Mouse (Mus musculus) gastrocnemius, postnatal 4 days (tissue): Measurements from ENCODE around the gene Psmb2. TPM values are rescaled to one million over a fixed set of nuclear protein-coding genes. Genes with fewer than 3 reads are reported as not detected.

Source experiments
- DNase-seq, 2 experiments: peaks; one replicate each; pipeline ENCODE4 v3.0.0; 2021 to 2022; ENCODE audit warnings: low spot score in 2 of 2, mixed read lengths in 2 of 2
- long read RNA-seq, 2 experiments: library from polyadenylated mRNA; stranded (forward); transcript quantifications; one replicate each; pipeline ENCODE4 v2.0.0; 2021
- total RNA-seq, 2 experiments: library from RNA; stranded (reverse); gene quantifications; 2 replicates each; pipeline ENCODE4 v1.2.3; 2021

Psmb2 gene
- total RNA-seq, result 100 to 1,000 TPM; 136 to 164 TPM
- long read RNA-seq, experiment 1, transcript Psmb2-201 (6 exons, 859 nt), result major isoform, 195 of 202 reads
- long read RNA-seq, experiment 1, transcript Psmb2-203 (5 exons, 708 nt), result minor isoform, 5 of 202 reads
- long read RNA-seq, experiment 1, partial matches to known transcripts, result 1 of 202 reads
- long read RNA-seq, experiment 1, other reads (novel, unspliced or antisense), result 1 of 202 reads
- long read RNA-seq, experiment 2, transcript Psmb2-201 (6 exons, 859 nt), result major isoform, 154 of 163 reads
- long read RNA-seq, experiment 2, partial matches to known transcripts, result 4 of 163 reads
- long read RNA-seq, experiment 2, other reads (novel, unspliced or antisense), result 4 of 163 reads

DNA sequence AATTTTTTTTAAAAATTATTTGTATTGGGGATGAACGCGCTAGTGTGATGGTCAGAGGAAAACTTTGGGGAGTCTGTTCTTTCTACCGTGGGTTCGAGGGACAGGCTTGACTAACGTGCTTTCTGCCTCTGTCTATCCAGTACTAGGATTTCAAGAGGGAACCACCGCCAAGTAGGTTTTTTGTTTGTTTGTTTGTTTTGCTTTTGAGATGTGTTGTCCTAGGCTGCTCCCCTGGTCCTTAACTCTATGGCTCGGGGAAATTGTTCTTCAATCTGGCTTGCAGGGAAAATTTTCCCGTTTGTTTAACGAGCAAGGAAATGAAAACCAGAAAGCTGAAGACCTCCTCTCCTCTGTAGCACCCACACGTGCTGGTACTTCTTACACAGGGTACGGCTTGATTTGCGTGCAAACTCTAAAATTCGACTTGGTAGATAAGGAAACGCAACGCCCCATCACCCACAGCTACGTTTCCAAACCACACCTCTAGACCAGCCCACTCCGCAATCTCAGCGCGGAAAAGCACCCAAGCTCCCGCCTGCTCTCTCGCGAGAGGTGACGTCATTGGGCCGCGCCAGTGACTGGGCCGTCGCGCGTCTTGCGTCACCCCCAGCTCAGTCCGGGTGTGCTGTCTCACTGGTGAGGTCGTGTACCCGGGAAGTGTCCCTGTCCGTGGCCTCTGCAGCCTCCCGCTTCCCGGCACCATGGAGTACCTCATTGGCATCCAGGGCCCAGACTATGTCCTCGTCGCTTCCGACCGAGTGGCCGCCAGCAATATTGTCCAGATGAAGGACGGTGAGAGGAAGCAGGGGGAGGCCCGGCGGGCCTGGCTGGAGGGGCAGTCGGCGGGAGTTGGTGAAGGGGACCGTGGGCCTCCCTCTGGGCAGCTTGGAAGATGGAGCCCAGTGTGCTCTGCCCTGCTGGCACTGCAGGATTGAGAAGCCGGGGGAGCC is at the start of gene Psmb2:
TSS of gene Psmb2 (plus strand) at position 577 of the 950 bp plus-strand sequence.
- DNase-seq, result peak; percentile 99

- no peak for DNase-seq
Observed at GRCm38 (mm10) chr4:126631922-126632321, 45.5 kb upstream of the Psmb2 start.

- DNase-seq, result no peak
Observed at GRCm38 (mm10) chr4:126632668-126633067, 44.8 kb upstream of the Psmb2 start.

- no peak for DNase-seq
Observed at GRCm38 (mm10) chr4:126636330-126636729, 41.1 kb upstream of the Psmb2 start.

DNA sequence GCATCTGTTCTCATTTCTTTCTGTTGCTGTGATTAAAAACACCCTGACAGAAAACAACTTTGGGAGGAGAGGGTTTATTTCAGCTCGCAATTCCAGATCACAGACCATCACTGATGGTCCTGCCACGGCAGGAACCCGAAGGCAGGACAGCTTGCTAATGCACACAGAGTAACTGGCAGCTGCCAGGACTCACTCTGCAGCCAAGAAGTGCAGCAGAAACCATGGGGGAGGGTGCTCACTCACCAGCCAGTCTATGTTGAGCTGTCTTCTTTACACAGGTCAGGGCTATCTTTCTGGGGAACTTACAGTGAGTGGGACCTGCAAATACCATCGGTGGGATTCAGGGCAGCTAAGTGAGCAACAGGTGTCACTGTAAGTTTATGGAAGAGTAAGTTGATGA is 40.0 kb upstream of the Psmb2 start:
- no peak for DNase-seq

GRCm38 (mm10) chr4:126639339-126639738 is 38.1 kb upstream of the Psmb2 start:
- no peak for DNase-seq

GRCm38 (mm10) chr4:126641901-126642300 is 35.5 kb upstream of the Psmb2 start:
- DNase-seq, result no peak

- no peak for DNase-seq
Observed at GRCm38 (mm10) chr4:126643815-126644214, 33.6 kb upstream of the Psmb2 start.

GRCm38 (mm10) chr4:126644333-126644963 is 33.0 kb upstream of the Psmb2 start:
- DNase-seq, result no peak

DNA sequence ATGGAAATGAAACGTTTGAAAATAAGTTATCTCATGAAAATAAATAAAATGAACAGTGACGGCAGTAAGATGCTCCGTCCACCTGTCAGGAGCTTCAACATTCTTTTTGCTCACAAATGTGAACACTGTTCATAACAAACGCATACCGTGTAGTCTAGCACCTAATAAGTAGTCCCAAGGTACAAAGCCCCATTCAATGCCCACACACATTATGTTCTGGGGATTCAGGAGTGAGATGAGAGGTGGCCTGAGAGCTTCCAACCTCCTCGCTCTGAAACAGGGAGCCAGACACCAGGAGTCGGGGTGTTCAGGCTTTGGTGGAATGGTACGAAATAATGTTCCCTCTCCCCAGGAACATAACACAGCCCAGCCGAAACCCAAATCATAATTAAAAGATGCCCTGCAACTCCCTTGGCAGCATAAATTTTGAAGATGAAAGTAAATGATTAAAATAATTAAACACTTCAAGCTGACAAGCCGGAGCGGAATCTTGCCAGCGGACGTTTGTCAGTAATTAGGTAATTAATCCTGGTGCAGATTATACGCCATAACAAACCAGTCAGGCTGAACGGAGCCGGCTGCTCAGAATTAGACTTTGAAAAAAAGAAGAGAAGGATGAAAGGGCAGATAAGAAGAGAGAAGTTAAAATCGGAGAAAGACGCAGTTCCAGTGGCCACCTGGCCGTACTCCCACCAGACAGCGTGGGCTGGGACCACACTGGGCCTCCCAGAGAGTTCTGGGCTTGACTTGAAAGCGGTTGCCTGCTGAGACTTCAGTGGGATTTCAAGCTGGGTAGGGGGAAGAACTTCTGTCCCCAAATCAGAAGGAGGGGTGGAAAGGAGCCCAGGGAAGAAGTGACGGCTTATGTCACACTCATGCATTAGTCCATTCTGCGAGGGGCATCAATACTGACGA is 29.2 kb upstream of the Psmb2 start:
- DNase-seq, result no peak

DNA sequence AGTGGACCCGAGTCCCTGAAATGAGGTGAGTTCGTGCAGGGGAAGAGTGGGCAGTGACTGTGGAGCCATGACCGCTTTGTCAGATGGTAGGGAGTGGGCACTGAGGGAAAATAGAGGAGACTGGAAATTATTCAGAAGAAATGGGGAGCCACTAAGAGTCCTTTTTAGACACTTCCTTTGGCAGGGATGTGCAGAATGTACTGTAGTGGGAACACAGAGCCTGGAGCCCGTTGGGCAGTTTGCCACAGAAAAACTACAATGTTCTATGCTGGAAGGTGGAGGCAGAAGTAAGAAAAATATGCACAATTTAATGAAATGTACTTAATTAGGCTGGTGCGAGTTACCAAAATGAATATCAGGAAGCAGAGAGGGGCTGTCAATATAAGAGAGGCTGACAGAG is 24.3 kb upstream of the Psmb2 start:
- no peak for DNase-seq

DNA sequence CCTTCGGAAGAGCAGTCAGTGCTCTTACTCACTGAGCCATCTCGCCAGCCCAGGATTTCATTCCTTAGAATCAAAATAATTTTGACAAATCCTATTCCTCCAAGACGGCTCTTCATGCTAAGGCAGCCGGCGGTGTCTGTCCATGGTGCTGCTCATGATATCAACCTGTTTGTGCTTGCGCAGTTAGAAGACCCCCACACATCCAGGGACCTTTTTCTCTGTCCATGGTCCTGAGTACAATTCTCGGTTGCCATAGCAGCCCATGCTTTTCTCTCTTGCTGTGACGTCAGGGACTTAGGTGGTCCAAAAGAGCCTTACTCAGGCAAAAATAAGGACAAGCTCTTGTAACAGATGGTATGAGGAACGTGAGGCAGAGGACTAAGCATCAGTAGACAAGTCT is 22.1 kb upstream of the Psmb2 start:
- peak in 1 of 2 experiments; percentile 28 for DNase-seq

- peak in 1 of 2 experiments; percentile 14 for DNase-seq
Observed at GRCm38 (mm10) chr4:126661249-126661648, 16.2 kb upstream of the Psmb2 start.

- no peak for DNase-seq
Observed at GRCm38 (mm10) chr4:126667075-126667474, 10.4 kb upstream of the Psmb2 start.

GRCm38 (mm10) chr4:126682298-126682697 is 4.9 kb downstream of the Psmb2 start:
- no peak for DNase-seq

DNA sequence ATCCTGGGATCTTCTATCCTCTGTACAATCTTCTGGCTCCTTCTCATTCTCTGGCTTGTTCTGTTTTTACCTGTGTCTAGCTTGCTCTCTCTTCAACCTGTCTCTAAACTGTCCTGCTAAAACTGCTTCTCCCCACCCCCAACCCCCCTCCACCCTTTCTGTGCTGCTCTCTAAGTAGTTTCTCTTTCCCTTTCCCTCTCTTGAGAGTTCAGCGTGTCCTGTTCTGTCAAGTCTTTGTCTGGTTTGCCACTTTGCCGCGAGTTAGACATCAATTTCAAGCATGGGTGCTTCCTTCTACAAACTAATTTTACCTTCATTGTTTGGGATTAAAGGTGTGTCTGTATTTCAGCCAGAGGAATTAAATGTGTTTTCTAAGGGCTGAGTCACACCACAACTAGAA is 5.7 kb downstream of the Psmb2 start:
- DNase-seq, result no peak

GRCm38 (mm10) chr4:126689457-126689856 is 12.0 kb downstream of the Psmb2 start:
- DNase-seq, result no peak

GRCm38 (mm10) chr4:126693021-126693420 is 15.6 kb downstream of the Psmb2 start:
- no peak for DNase-seq

DNA sequence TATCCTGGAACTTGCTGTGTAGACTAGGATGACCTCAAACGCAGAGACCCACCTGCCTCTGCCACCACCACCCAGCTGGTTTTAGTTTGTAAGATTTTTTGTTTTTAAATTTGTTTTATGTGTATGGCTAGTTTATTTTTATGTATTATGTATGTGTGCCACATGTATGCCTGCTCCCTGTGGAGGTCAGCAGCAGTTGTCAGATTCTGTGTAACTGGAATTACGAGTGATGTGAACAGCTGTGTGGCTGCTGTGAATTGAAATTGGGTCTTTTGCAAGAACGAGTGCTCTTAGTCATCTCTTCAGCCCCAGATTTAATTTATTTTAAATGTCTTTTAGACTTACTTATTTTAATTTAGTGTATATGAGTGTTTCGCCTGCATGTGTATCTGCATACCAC is 19.5 kb downstream of the Psmb2 start:
- no peak for DNase-seq

- DNase-seq, result no peak
Observed at GRCm38 (mm10) chr4:126706630-126707438, 29.4 kb downstream of the Psmb2 start.
